Mouse (Mus musculus): ENCODE results near the gene Appl1.
"Not testable (repeated sequence)": the region's sequence is repeated elsewhere in the genome, so short reads cannot be mapped to it uniquely, and the experiment has no call there.

DNA sequence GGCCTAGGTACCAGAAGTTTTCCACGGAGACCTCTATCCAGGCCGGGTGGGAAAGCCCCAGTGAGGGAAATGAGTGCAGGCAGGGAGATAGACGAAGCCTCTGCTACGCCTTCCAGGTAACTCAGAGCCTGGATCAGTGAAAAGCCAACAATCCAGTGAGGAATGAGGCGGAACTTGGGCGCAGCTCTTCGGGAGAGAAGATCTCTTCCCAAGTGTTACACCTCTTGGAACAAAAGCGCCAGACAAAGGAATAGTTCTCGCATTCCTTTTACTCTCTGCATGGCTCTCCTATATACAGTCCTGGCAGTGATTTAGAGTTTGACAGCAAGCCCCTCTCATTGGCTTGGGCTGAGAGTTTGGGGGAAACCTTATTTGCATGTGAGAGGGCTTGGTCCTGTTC lies 60.6 kb downstream of the Appl1 start:
- TF ChIP-seq EP300, CTCF (IDR thresholded peaks at IDR 0.05): not testable (repeated sequence)
